Mouse (Mus musculus) testis, adult 2 months (tissue): ENCODE results near the gene Zfp574.

Experiments
- CTCF ChIP-seq: fragments of 200-500 bp; IDR thresholded peaks from 2 replicates; pipeline ENCODE4 v1.5.1; 2012; ENCODE audit warnings: low read depth, mild to moderate bottlenecking, inconsistent platforms, low read length, moderate library complexity; ENCODE audit not compliant: control insufficient read depth, insufficient read depth, insufficient replicate concordance
- POLR2A ChIP-seq: fragments of 200-500 bp; IDR thresholded peaks from 2 replicates; pipeline ENCODE4 v1.6.1; 2012; ENCODE audit warnings: low read depth, mild to moderate bottlenecking, inconsistent platforms, low read length, moderate library complexity; ENCODE audit not compliant: control insufficient read depth

DNA sequence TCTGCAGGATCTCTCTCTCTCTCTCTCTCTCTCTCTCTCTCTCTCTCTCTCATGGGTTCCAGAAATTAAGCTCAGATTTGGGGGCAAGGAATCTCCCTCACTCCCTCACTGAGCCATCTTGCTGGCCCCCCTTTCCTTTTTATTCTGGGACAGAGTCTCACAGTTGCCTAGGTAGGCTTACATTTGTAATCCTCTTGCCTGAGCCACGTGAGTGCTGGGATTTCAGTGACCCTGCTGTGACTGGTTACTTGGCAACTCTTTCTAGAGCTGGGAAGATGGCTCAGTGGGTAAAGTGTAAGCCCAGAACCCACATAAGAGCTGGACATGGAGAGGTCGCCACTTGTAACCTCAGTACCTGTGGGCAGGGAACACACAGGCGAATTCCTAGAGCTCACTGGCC lies 40.8 kb upstream of the Zfp574 start:
- TF ChIP-seq POLR2A (no peak), CTCF (no peak)
